Mouse (Mus musculus): Measurements from ENCODE around the gene 2900026A02Rik.
A peak's percentile ranks its signal among the peaks of the same experiment; 100 is the strongest.

The 2900026A02Rik gene

GRCm38 (mm10) chr5:113099546-113099945, 121.5 kb downstream of the 2900026A02Rik start:
- DNase-seq (ENCODE audit: low read depth, low spot score), result peak; percentile 56

DNA sequence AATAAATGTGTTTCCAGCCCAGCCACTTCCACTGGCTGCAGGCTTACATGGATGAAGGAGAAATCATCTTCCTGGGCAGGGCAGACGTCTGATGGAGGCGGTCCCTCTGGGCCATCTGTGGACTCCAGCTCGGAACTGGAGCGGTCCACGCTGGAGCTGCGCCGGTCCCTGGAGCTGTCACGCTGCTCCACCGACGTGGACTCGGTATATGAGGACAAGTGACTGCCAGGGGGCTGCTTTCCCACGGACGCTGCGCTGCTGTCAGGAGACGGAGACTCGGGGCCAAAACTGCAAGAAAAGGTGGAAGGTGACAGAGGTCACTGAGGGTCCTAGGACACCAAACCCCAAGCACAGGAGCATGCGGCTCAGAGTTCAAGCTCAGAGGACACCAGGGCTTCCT, 123.5 kb downstream of the 2900026A02Rik start:
- DNase-seq (ENCODE audit: low read depth, low spot score), result no peak

DNA sequence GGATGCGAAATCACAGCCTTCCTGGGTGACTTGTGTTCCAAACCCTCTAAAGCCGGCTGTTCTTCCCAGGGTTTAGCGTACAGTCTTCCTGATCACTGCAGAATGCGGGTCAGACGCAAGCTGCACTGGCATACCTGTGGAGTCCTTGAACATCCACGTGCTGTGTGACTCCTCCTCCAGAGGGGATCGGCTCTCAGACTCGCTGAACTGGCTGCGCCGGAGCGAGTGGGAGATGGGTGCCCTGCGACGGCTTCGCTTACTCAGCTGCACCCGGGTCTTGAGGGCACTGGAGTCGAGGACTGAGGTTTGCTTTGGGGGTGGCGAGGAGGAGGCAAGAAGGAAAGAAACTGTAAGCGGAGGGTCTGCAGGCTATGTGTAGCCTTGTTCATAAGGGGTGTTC, 125.6 kb downstream of the 2900026A02Rik start:
- no peak for DNase-seq (ENCODE audit: low read depth, low spot score)

GRCm38 (mm10) chr5:113092406-113092805, 128.6 kb downstream of the 2900026A02Rik start:
- no peak for DNase-seq (ENCODE audit: low read depth, low spot score)

DNA sequence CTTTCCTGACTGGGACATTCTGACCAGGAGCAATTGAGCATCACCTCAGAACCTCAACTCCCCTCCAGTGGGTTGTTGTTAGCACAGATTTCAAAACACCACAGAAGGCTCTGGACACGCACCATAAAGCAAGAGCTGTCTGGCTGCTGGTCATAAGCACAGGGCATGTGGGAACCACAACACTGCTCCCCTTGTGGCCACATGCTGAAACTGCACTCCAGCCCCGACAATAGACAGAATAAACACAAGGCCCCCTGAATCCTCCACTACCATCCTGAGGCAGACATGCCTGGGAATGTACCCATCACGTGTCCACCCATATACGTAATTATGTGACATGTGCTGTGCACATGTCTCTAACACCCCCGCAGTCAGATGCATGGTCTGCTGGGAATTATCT, 129.9 kb downstream of the 2900026A02Rik start:
- no peak for DNase-seq (ENCODE audit: low read depth, low spot score)

- DNase-seq (ENCODE audit: low read depth, low spot score), result no peak
Measured at GRCm38 (mm10) chr5:113090750-113091149, 130.3 kb downstream of the 2900026A02Rik start.

- DNase-seq (ENCODE audit: low read depth, low spot score), result no peak
Measured at GRCm38 (mm10) chr5:113090077-113090690, 130.9 kb downstream of the 2900026A02Rik start.

DNA sequence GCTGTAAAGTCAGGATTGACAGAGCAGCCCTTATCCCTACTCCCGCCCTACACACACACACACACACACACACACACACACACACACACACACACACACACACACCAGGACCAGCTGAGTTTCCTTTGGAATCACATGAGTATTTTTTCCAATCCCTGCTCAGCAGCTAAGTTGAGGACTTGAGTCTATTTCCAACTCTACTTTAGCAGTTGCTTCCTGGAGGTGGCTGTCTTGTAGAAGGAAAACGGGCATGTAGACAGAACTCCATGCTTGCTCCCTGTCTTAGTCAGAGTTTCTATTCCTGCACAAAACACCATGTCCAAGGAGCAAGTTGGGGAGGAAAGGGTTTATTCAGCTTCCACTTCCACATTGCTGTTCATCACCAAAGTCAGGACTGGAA, 133.6 kb downstream of the 2900026A02Rik start:
- DNase-seq (ENCODE audit: low read depth, low spot score), result no peak

- DNase-seq (ENCODE audit: low read depth, low spot score), result no peak
Measured at GRCm38 (mm10) chr5:113086990-113087389, 134.0 kb downstream of the 2900026A02Rik start.

DNA sequence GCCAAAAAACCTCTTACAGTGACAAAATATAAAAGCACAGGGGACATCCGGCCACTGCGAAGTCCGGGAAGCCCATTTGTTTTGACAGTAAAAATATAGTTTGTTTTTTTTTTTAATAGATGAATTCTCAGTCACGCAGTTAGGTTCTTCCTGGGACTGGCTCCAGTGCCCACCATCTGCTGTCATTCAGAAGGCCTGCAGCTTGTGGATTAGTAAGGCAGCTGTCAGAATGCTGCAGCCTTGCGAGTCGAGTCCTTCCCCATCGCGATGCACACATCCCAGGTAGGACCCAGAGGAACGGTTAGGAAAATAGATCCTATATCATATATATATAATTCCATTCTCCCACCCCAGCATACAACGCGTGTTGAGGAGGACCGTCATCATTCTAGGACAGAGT, 134.6 kb downstream of the 2900026A02Rik start:
- no peak for DNase-seq (ENCODE audit: low read depth, low spot score)

DNA sequence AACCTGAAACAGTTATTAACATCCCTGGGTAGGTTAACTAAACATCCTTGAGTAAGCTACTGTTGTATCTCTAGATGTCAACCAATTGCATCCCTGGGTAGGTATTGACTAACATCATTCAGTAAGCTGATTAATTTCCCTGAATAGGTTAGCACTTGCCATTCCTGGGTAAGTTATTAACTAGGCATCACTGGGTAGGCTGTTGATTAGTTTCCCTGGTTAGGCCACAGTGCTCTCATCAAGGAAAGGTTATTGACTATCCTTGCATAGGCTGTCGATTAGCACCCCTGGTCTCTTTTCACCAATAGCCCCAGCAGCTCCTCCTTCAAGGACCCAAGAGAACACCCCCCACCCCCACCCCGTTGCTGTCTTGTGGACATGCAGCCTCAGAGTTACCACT, 135.1 kb downstream of the 2900026A02Rik start:
- DNase-seq (ENCODE audit: low read depth, low spot score), result no peak

- DNase-seq (ENCODE audit: low read depth, low spot score), result no peak
Measured at GRCm38 (mm10) chr5:113084309-113084708, 136.7 kb downstream of the 2900026A02Rik start.

DNA sequence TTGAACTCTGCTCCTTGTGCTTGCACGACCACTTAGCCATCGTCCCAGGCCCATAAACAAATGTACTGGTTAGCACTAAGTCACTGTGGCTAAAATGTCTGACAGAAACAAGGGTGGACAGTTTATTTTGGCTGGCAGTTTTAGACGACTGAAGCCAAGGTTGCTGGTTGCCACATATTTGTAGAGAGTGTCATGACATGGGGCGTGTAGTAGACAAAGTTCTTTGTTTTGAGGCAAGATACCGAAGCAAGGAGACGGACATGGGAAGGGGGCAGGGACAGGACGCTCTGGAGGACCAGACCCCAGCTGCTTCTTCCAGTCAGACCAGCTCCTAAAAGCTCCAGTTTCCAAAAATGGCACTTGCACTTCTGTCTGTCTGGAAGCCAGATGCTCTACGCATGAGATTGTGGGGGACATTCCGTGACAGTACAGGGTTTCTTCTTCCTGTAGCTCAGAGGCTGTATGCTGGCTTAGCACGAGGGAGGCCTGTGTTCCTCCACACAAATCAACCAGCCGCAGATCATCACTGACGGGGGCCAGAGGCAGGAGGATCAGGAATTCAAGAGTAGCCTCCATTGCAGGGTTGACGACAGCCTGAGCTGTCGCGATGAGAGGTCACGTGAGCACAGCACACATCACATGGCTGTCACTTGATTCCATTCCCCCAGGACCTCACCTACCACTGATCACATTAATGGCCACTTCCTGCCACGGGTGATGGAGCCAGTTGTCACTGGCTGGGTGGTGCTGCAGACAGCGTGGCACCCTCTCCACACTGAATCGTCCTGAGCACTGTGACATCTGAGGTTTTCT, 138.5 kb downstream of the 2900026A02Rik start:
- DNase-seq (ENCODE audit: low read depth, low spot score), result no peak

DNA sequence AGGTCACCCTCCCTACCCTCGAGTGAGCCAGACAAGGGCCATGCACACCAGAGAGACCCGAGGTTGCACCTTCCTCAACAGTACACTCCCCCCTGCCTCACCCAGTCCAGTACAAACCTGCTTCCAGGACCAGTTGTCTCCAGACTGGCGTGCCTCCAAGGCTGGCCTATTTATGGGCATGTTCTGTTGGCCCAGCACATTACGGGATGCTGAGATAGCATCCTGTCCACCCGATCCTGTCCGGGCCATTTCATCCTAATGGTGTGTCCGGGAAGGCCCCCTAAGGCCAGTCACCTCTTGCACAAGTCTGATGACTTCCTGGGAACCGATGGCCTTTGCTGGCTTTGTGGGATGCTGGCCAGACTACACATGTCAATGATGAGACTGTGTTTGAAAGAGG, 139.6 kb downstream of the 2900026A02Rik start, which contains the start of gene Crybb3:
Gene Crybb3, minus strand, starts transcription at position 146 of the 400 bp plus-strand sequence.
- no peak for DNase-seq (ENCODE audit: low read depth, low spot score)

- no peak for DNase-seq (ENCODE audit: low read depth, low spot score)
Measured at GRCm38 (mm10) chr5:113081020-113081419, 140.0 kb downstream of the 2900026A02Rik start.

GRCm38 (mm10) chr5:113079783-113080182, 141.3 kb downstream of the 2900026A02Rik start:
- no peak for DNase-seq (ENCODE audit: low read depth, low spot score)

DNA sequence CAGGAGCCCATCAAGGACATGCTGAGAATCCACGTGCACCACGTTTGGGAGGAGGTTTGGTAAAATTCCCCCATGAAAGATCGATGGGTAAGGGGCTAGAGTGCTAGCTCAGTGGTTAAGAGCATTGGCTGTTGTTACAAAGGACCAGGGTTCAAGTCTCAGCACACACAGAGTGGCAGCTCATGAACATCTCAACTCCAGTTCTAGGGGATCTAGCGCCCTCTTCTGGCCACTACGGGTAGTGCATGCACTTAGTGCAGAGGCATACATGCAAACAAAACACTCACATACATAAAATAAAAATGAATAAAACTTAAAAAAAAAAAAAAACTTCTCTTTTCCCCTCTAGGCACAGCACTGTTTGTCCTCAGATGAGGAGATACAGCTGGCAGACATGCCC, 142.3 kb downstream of the 2900026A02Rik start:
- no peak for DNase-seq (ENCODE audit: low read depth, low spot score)

GRCm38 (mm10) chr5:113070017-113070416, 151.0 kb downstream of the 2900026A02Rik start, which contains the start of gene Crybb2:
Gene Crybb2, minus strand, starts transcription at chr5:113070117.
- no peak for DNase-seq (ENCODE audit: low read depth, low spot score)

- DNase-seq (ENCODE audit: low read depth, low spot score), result peak; percentile 56
Measured at GRCm38 (mm10) chr5:113054308-113054707, 166.7 kb downstream of the 2900026A02Rik start.

DNA sequence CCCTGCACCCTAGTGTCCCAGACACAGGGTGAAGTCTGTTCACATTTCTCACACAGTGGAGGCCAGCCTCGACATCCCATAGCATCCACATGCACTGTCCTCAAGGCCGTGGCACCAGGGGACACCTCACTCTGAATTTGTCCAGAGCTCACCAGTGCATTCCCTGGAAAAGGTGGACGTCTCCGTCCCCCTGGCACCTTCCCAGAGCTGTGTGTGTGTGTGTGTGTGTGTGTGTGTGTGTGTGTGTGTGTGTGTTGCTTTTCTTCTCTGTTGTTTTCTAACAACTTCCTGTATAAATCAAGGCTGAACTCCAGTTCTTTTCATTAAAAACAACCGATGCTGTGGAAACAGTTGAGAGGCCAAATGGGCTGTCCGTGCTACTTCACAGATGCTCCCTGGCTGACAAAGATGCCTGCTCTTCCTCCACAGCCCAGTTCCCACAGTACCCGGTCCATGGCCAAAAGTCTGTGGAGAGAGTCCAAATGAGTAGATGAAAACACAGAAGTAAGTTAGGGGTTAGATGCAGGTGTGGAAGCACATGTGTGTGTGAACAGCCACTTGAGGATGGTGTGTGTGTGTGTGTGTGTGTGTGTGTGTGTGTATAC, 170.4 kb downstream of the 2900026A02Rik start:
- no peak for DNase-seq (ENCODE audit: low read depth, low spot score)

DNA sequence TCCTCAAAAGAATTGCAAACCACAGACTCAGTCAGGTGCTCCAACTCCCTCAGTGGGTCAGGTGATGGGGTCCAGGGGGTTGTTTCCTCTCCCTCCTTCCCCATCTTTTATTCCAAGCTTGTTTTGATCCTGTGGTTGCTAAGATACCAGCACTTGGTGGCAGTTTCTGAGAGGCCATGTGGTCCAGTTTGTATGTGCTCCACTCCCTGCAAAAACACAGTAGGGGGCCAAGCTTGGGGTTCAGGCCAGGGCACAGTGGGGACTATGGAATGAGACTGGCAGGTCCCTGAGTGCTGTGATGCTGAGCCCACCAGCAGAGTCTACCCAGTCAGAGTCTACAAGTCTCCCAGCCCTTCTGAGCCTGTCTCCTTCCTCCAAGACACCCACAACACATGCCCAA, 171.2 kb downstream of the 2900026A02Rik start:
- DNase-seq (ENCODE audit: low read depth, low spot score), result no peak

- no peak for DNase-seq (ENCODE audit: low read depth, low spot score)
Measured at GRCm38 (mm10) chr5:113045511-113046273, 175.3 kb downstream of the 2900026A02Rik start.

Data from CD4-positive helper T cell, adult 2 months (primary cell).